In genomic region chr15:45470425-45470824, GRCm38 (mm10) we compare ENCODE assay signal across 13 mouse cellular contexts.
"Had no signal": no experiment of that assay in that cellular context is flagged by ENCODE, and none has a peak within 500 bp of the region (broad histone marks: within the 10 kb centered on the region; RNA-seq: fewer than 3 reads in every experiment).

No protein-coding gene starts in this region.

- DNase-seq: gastrocnemius, adult 2 months; gastrocnemius, postnatal 10 days; gastrocnemius, postnatal 25 days; heart, adult 18-20 months; heart, postnatal 10 days; heart, postnatal 4 days; kidney, adult 18-20 months; kidney, adult 8-10 months; kidney, postnatal 10 days; kidney, postnatal 25 days; kidney, postnatal 4 days; liver; liver, embryonic 13.5 days had no signal
